Mouse (Mus musculus) brain, adult 2 months (tissue): ENCODE measurements around the gene Add1.

Source experiments
- DNase-seq: peaks from one replicate; pipeline ENCODE4 v3.0.0; 2011; ENCODE audit warnings: low read depth, low spot score

Add1 gene

GRCm38 (mm10) chr5:34607100-34607880 lies 33.8 kb downstream of the Add1 start:
- peak; percentile 88 for DNase-seq

- DNase-seq: peak; percentile 51
These were observed 34.8 kb downstream of the Add1 start for GRCm38 (mm10) chr5:34608226-34608625.

GRCm38 (mm10) chr5:34609966-34610365 lies 36.5 kb downstream of the Add1 start:
- DNase-seq: no peak

- no peak for DNase-seq
These were observed 59.5 kb downstream of the Add1 start for GRCm38 (mm10) chr5:34632996-34633395.

- peak; percentile 26 for DNase-seq
These were observed 60.2 kb downstream of the Add1 start for GRCm38 (mm10) chr5:34633641-34634040.

- no peak for DNase-seq
These were observed 61.4 kb downstream of the Add1 start for GRCm38 (mm10) chr5:34634746-34635400.

- peak; percentile 35 for DNase-seq
These were observed 62.3 kb downstream of the Add1 start for GRCm38 (mm10) chr5:34635665-34636192.

- DNase-seq: peak; percentile 93
These were observed 63.2 kb downstream of the Add1 start, which contains the start of gene Mfsd10 for GRCm38 (mm10) chr5:34636481-34637287. Gene Mfsd10 (minus strand): TSS chr5:34637212.

- no peak for DNase-seq
These were observed 64.2 kb downstream of the Add1 start for GRCm38 (mm10) chr5:34637591-34638156.

- no peak for DNase-seq
These were observed 68.5 kb downstream of the Add1 start for GRCm38 (mm10) chr5:34641991-34642390.

- DNase-seq: peak; percentile 91
These were observed 69.5 kb downstream of the Add1 start for GRCm38 (mm10) chr5:34642932-34643331.

GRCm38 (mm10) chr5:34647581-34647980 lies 74.1 kb downstream of the Add1 start:
- peak; percentile 79 for DNase-seq

GRCm38 (mm10) chr5:34652961-34653360 lies 79.5 kb downstream of the Add1 start:
- DNase-seq: no peak

GRCm38 (mm10) chr5:34654881-34655280 lies 81.4 kb downstream of the Add1 start:
- no peak for DNase-seq

- DNase-seq: no peak
These were observed 84.1 kb downstream of the Add1 start for GRCm38 (mm10) chr5:34657556-34657955.

GRCm38 (mm10) chr5:34659686-34660590 lies 86.5 kb downstream of the Add1 start, which contains the start of the genes Nop14 and Grk4:
Gene Nop14 (minus strand): TSS chr5:34660148.
Gene Grk4 (plus strand): TSS chr5:34660379.
- DNase-seq: peak; percentile 100

GRCm38 (mm10) chr5:34660591-34661130 lies 87.2 kb downstream of the Add1 start:
- no peak for DNase-seq

- DNase-seq: no peak
These were observed 88.4 kb downstream of the Add1 start for GRCm38 (mm10) chr5:34661909-34662308.

- no peak for DNase-seq
These were observed 89.8 kb downstream of the Add1 start for GRCm38 (mm10) chr5:34663231-34663630.

- no peak for DNase-seq
These were observed 96.0 kb downstream of the Add1 start for GRCm38 (mm10) chr5:34669493-34669892.
